Mouse (Mus musculus): Measurements from ENCODE around the gene Cnot6. TPM values are rescaled to one million over a fixed set of nuclear protein-coding genes. Genes with fewer than 3 reads are reported as not detected.

Cnot6 gene
- polyA plus RNA-seq, 1 experiment from 2014 or later = 42.4 TPM

DNA sequence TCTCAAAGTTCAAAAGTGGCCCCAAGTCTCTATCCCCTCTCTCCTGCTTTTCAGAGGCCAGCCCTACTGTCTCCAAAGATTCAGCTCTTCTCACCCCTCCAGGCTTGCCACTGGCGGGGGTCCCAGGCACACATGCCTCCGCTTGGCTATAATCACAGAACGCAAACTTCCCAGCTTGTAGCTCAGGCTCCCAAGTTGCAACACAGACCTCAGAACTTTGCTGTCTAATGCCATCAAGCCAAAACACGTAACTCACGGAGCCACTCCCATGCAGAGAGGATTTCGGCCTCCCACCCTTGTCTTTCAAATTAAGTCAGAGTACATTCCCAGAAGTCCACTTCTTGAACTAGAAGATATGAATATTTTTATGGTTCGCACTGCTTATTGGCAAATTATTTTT lies 31.1 kb upstream of the Cnot6 start:
- H3K36me3 ChIP-seq (ENCODE audit: control insufficient read depth, insufficient read depth, low read length) = no peaks in the 10 kb centered on the region
- H3K4me1 ChIP-seq (ENCODE audit: control insufficient read depth in 2 of 2, insufficient read depth in 2 of 2, low read length in 2 of 2) = 0 out of 4 replicates have a peak, but pooled peaks cover 0 to 2% of the 10 kb centered on the region in 2 experiments
- H3K27me3 ChIP-seq (ENCODE audit: control insufficient read depth, insufficient read depth, low read length) = no peaks in the 10 kb centered on the region
- ATAC-seq (ENCODE audit: insufficient number of reproducible peaks, insufficient read depth, low FRiP score, low read depth) = no peak
- H3K4me3 ChIP-seq (ENCODE audit: control insufficient read depth in 1 of 2, insufficient read depth in 1 of 2, low read depth in 1 of 2, low read length in 2 of 2) = no peak overlapping the region
- no peak overlapping the region for H3K9ac ChIP-seq (ENCODE audit: low read length)
- 83% methylated on average over 7 of the region's 7 CpGs for whole genome bisulfite sequencing
- H3K27ac ChIP-seq (replicated peaks in 1 of 2; ENCODE audit: control insufficient read depth in 1 of 2, insufficient read depth in 1 of 2, low read depth in 2 of 2, low read length in 2 of 2) = no peak overlapping the region
- H3K4me2 ChIP-seq (ENCODE audit: low read length) = no peak overlapping the region
- peaks cover 4% of the 10 kb centered on the region; the same call in 1 of the 2 replicates for H3K9me3 ChIP-seq (ENCODE audit: control insufficient read depth, low read length)

DNA sequence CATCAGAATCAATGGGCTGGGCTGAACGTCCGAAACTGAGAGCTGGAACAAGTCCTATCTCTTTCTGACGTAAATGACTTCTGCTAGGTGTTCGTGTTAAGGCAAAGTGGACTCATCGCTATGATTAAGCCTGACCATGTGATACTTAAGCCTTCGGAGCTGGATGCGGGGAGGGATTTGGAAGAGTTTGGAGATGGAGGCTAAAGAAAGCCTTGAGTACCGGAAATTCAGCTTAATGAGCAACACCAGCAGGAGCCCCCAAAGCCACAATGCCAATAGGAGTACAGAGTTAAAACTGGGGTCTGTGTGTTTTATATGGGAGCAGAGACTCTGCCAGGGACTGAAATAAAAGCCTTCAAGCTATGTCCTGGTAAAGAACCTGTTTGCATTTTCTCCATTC lies 29.7 kb upstream of the Cnot6 start:
- Histone ChIP-seq H3K36me3 (ENCODE audit: control insufficient read depth, insufficient read depth, low read length) (no peaks in the 10 kb centered on the region), H3K27ac (replicated peaks in 1 of 2; ENCODE audit: control insufficient read depth in 1 of 2, insufficient read depth in 1 of 2, low read depth in 2 of 2, low read length in 2 of 2) (no peak overlapping the region), H3K4me2 (ENCODE audit: low read length) (no peak overlapping the region), H3K4me1 (ENCODE audit: control insufficient read depth in 2 of 2, insufficient read depth in 2 of 2, low read length in 2 of 2) (0 out of 4 replicates have a peak, but pooled peaks cover 0 to 2% of the 10 kb centered on the region in 2 experiments), H3K9me3 (ENCODE audit: control insufficient read depth, low read length) (no peaks in the 10 kb centered on the region), H3K9ac (ENCODE audit: low read length) (no peak overlapping the region), H3K27me3 (ENCODE audit: control insufficient read depth, insufficient read depth, low read length) (no peaks in the 10 kb centered on the region), H3K4me3 (ENCODE audit: control insufficient read depth in 1 of 2, insufficient read depth in 1 of 2, low read depth in 1 of 2, low read length in 2 of 2) (no peak overlapping the region)
- WGBS = 63% methylated on average over 8 of the region's 8 CpGs
- no peak for ATAC-seq (ENCODE audit: insufficient number of reproducible peaks, insufficient read depth, low FRiP score, low read depth)

DNA sequence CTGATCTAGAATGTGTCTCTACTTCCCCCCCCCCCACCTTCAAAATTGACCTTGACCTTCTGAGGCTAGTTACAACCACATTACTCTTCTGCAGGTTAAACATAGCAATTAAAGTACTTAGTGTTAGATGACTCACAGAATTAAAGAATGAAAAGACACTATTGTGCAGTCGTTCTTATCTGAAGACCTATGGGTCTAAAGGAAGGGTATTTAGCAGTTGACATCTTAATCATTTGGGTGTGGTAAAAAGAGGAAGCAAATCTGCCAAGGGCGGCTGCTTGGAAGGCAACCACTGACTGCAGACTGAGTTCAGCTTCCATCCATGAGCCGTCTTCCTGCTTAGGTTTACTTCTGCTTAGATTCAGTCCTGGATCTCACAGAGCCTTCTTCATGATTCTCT lies 27.3 kb upstream of the Cnot6 start:
- Histone ChIP-seq H3K27me3 (ENCODE audit: control insufficient read depth, insufficient read depth, low read length) (no peaks in the 10 kb centered on the region), H3K9me3 (ENCODE audit: control insufficient read depth, low read length) (no peaks in the 10 kb centered on the region), H3K4me3 (ENCODE audit: control insufficient read depth in 1 of 2, insufficient read depth in 1 of 2, low read depth in 1 of 2, low read length in 2 of 2) (no peak overlapping the region), H3K27ac (replicated peaks in 1 of 2; ENCODE audit: control insufficient read depth in 1 of 2, insufficient read depth in 1 of 2, low read depth in 2 of 2, low read length in 2 of 2) (no peak overlapping the region), H3K36me3 (ENCODE audit: control insufficient read depth, insufficient read depth, low read length) (no peaks in the 10 kb centered on the region), H3K4me1 (ENCODE audit: control insufficient read depth in 2 of 2, insufficient read depth in 2 of 2, low read length in 2 of 2) (peaks cover 6 to 14% of the 10 kb centered on the region in 2 experiments), H3K9ac (ENCODE audit: low read length) (no peak overlapping the region), H3K4me2 (ENCODE audit: low read length) (no peak overlapping the region)
- ATAC-seq (ENCODE audit: insufficient number of reproducible peaks, insufficient read depth, low FRiP score, low read depth) = no peak
- WGBS = 48% methylated on average over 3 of the region's 3 CpGs

DNA sequence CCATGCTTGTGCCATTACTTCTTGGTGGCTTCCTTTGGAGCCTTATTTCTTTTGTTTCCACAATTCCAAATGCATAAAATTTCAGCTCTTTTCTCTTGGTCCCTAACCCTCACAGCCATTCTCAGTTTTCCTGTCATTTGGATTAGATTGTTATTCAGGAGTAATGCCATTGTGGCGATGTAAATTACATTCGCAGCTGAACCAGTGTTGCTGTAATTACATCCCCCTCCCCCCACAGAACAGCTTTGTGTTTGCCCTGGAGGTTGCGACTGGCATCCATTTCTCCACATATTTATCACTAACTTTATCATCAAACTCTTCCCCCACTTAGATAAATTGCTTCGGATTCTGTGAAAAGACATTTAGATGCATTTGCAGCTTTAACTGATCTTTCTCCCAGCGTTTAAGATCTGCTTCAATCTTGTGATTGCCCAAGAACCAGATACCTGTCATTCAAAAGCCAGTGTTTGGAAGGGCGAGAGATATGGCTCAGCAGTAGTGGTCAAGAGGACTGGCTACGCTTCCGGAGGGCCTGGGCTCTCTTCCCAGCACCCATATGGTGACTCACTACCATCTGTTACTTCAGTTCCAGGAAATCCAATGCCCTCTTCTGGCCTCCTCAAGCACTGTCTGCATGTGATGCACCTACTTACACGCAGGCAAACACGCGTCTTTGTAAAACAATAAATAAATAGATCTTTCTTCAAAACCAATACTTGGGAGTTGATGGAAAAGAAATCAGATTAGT lies 26.3 kb upstream of the Cnot6 start:
- Histone ChIP-seq H3K9ac (ENCODE audit: low read length) (no peak overlapping the region), H3K36me3 (ENCODE audit: control insufficient read depth, insufficient read depth, low read length) (no peaks in the 10 kb centered on the region), H3K27ac (replicated peaks in 1 of 2; ENCODE audit: control insufficient read depth in 1 of 2, insufficient read depth in 1 of 2, low read depth in 2 of 2, low read length in 2 of 2) (no peak overlapping the region), H3K4me1 (ENCODE audit: control insufficient read depth in 2 of 2, insufficient read depth in 2 of 2, low read length in 2 of 2) (peaks cover 6 to 14% of the 10 kb centered on the region in 2 experiments), H3K4me2 (ENCODE audit: low read length) (no peak overlapping the region), H3K4me3 (ENCODE audit: control insufficient read depth in 1 of 2, insufficient read depth in 1 of 2, low read depth in 1 of 2, low read length in 2 of 2) (no peak overlapping the region), H3K27me3 (ENCODE audit: control insufficient read depth, insufficient read depth, low read length) (no peaks in the 10 kb centered on the region), H3K9me3 (ENCODE audit: control insufficient read depth, low read length) (no peaks in the 10 kb centered on the region)
- ATAC-seq (ENCODE audit: insufficient number of reproducible peaks, insufficient read depth, low FRiP score, low read depth) = no peak
- WGBS = 80% methylated on average over 11 of the region's 11 CpGs

DNA sequence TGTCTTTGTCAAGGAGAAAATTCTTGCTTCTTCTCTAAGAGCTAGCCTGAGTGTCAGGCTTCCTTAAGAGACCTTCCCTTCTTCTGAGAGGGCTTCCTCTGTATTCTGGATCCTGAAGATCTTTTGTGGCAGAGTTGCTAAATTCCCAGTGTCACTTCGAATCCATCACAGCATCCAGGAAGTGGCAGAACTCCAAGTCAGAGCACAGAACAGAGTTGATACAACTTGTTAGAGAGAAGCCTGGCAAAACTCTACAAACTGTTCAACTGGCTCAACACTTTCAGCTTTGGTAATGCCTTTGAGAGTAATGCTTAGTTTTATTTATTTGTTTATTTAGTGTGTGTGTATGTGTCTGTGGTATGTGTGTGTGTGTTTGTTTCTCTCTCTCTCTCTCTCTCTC lies 25.1 kb upstream of the Cnot6 start:
- no peak overlapping the region for H3K4me3 ChIP-seq (ENCODE audit: control insufficient read depth in 1 of 2, insufficient read depth in 1 of 2, low read depth in 1 of 2, low read length in 2 of 2)
- WGBS = 44% methylated on average over 1 of the region's 1 CpGs
- no peak overlapping the region for H3K9ac ChIP-seq (ENCODE audit: low read length)
- no peak overlapping the region for H3K4me2 ChIP-seq (ENCODE audit: low read length)
- no peaks in the 10 kb centered on the region for H3K9me3 ChIP-seq (ENCODE audit: control insufficient read depth, low read length)
- H3K27ac ChIP-seq (replicated peaks in 1 of 2; ENCODE audit: control insufficient read depth in 1 of 2, insufficient read depth in 1 of 2, low read depth in 2 of 2, low read length in 2 of 2) = no peak overlapping the region
- no peak for ATAC-seq (ENCODE audit: insufficient number of reproducible peaks, insufficient read depth, low FRiP score, low read depth)
- no peaks in the 10 kb centered on the region for H3K27me3 ChIP-seq (ENCODE audit: control insufficient read depth, insufficient read depth, low read length)
- peaks cover 6 to 14% of the 10 kb centered on the region in 2 experiments for H3K4me1 ChIP-seq (ENCODE audit: control insufficient read depth in 2 of 2, insufficient read depth in 2 of 2, low read length in 2 of 2)
- H3K36me3 ChIP-seq (ENCODE audit: control insufficient read depth, insufficient read depth, low read length) = no peaks in the 10 kb centered on the region

DNA sequence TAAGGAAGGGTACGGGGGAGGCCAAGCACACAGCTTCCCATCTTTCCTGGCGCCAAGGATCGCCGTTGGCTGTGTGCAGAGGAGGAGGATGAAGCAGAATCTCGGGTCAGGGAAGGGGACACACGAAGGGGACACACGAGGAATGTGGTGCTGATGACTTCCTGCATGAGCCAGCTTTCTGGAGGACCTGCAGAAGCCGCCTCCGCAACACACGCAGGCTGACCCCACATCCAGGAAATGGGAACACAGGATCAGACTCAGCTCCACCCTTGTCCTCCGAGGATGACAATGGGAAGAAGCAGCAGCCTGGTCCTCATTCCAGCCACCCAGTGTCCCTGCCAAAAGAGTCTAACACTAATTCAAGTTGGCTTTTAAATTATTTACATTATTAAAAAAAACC lies 22.2 kb upstream of the Cnot6 start:
- H3K9me3 ChIP-seq (ENCODE audit: control insufficient read depth, low read length) = no peaks in the 10 kb centered on the region
- H3K4me3 ChIP-seq (ENCODE audit: control insufficient read depth in 1 of 2, insufficient read depth in 1 of 2, low read depth in 1 of 2, low read length in 2 of 2) = no peak overlapping the region
- no peak overlapping the region for H3K27ac ChIP-seq (replicated peaks in 1 of 2; ENCODE audit: control insufficient read depth in 1 of 2, insufficient read depth in 1 of 2, low read depth in 2 of 2, low read length in 2 of 2)
- WGBS = 77% methylated on average over 11 of the region's 11 CpGs
- no peak overlapping the region for H3K4me2 ChIP-seq (ENCODE audit: low read length)
- H3K36me3 ChIP-seq (ENCODE audit: control insufficient read depth, insufficient read depth, low read length) = no peaks in the 10 kb centered on the region
- ATAC-seq (ENCODE audit: insufficient number of reproducible peaks, insufficient read depth, low FRiP score, low read depth) = no peak; the same call in 1 of the 2 replicates
- H3K27me3 ChIP-seq (ENCODE audit: control insufficient read depth, insufficient read depth, low read length) = no peaks in the 10 kb centered on the region
- H3K4me1 ChIP-seq (ENCODE audit: control insufficient read depth in 2 of 2, insufficient read depth in 2 of 2, low read length in 2 of 2) = peaks cover 8 to 18% of the 10 kb centered on the region in 2 experiments
- no peak overlapping the region for H3K9ac ChIP-seq (ENCODE audit: low read length)

DNA sequence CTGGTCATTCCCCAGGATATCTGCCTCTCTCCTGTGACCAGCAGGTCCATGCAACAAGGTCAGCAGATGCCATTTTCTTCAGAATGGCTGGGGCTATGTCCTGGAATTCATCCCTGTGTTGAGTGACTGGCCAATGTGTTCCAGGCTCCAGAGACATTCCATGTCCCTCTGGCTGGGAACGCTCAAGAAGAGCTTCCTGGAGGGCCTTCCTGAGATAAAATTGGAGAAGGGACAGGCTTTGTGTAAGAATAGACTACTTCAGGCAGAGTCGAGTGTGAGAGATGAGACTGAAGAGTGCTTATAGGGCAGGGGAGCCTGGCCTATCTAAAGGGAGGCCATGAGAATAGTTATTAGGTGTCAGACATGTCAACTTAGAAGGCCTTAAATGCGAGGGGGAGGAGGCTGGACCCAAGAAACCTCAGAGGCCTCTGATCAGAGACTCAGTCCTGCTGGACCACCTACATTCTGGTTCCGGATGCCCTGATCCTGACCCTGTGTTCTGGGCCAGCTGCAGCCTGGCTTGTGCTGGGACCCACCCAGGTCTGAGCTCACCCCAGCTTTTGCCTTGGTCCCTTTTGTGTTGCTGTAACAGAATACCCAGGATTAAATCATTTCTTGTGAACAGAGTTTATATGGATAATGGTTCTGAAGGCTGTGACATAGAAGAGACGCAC lies 17.9 kb upstream of the Cnot6 start:
- no peaks in the 10 kb centered on the region for H3K27me3 ChIP-seq (ENCODE audit: control insufficient read depth, insufficient read depth, low read length)
- no peak overlapping the region; a peak in 1 of 4 replicates for H3K27ac ChIP-seq (replicated peaks in 1 of 2; ENCODE audit: control insufficient read depth in 1 of 2, insufficient read depth in 1 of 2, low read depth in 2 of 2, low read length in 2 of 2)
- no peak overlapping the region for H3K4me2 ChIP-seq (ENCODE audit: low read length)
- H3K4me3 ChIP-seq (ENCODE audit: control insufficient read depth in 1 of 2, insufficient read depth in 1 of 2, low read depth in 1 of 2, low read length in 2 of 2) = no peak overlapping the region
- H3K36me3 ChIP-seq (ENCODE audit: control insufficient read depth, insufficient read depth, low read length) = no peaks in the 10 kb centered on the region
- no peak overlapping the region for H3K9ac ChIP-seq (ENCODE audit: low read length)
- 42% methylated on average over 5 of the region's 5 CpGs for WGBS
- no peaks in the 10 kb centered on the region for H3K9me3 ChIP-seq (ENCODE audit: control insufficient read depth, low read length)
- peaks cover 7 to 10% of the 10 kb centered on the region in 2 experiments; a peak in 3 of 4 replicates for H3K4me1 ChIP-seq (ENCODE audit: control insufficient read depth in 2 of 2, insufficient read depth in 2 of 2, low read length in 2 of 2)
- no peak for ATAC-seq (ENCODE audit: insufficient number of reproducible peaks, insufficient read depth, low FRiP score, low read depth)
